Mouse (Mus musculus) cerebellum, adult 2 months (tissue): ENCODE measurements around the gene Them7. TPM values are rescaled to one million over a fixed set of nuclear protein-coding genes. Genes with fewer than 3 reads are reported as not detected.

ENCODE experiments used
- DNase-seq, 2 experiments: peaks; one replicate each; pipeline ENCODE4 v3.0.0; 2021
- H3K27ac ChIP-seq: fragments of 200-500 bp; 2 replicates; pipeline ENCODE4 v1.5.1; 2012; ENCODE audit warnings: low read length, control low read depth, inconsistent platforms; ENCODE audit not compliant: insufficient read depth
- H3K27me3 ChIP-seq: fragments of 200-500 bp; 2 replicates; pipeline ENCODE4 v1.6.1; 2012; ENCODE audit warnings: inconsistent platforms, mild to moderate bottlenecking, low read length, moderate library complexity; ENCODE audit not compliant: control insufficient read depth, insufficient read depth
- H3K4me1 ChIP-seq: fragments of 200-500 bp; 2 replicates; pipeline ENCODE4 v1.6.1; 2011; ENCODE audit warnings: low read length; ENCODE audit not compliant: control insufficient read depth, insufficient read depth
- H3K4me3 ChIP-seq: fragments of 200-500 bp; replicated peaks from 2 replicates; pipeline ENCODE3; 2011; ENCODE audit warnings: mild to moderate bottlenecking, low read depth, low read length, control low read depth; ENCODE audit not compliant: insufficient read depth
- CTCF ChIP-seq: fragments of 200-500 bp; IDR thresholded peaks from 2 replicates; pipeline ENCODE4 v1.5.1; 2011; ENCODE audit warnings: low read depth, mild to moderate bottlenecking, control low read depth, low read length, moderate library complexity, borderline replicate concordance; ENCODE audit not compliant: insufficient read depth
- POLR2A ChIP-seq: fragments of 200-500 bp; IDR thresholded peaks from 2 replicates; pipeline ENCODE4 v1.6.1; 2011; ENCODE audit warnings: low read length, control low read depth, borderline replicate concordance; ENCODE audit not compliant: insufficient read depth
- WGBS: fragments of 180-500 bp; shearing (Covaris S2); methylation state at CpG from one replicate; pipeline ENCODE4 v1.1.7; 2018; 5-methylcytosine and 5-hydroxymethylcytosine counted together
- polyA plus RNA-seq: library from polyadenylated mRNA; depleted of rRNA; stranded (reverse); fragments of >200 nt; gene quantifications from 2 replicates; pipeline ENCODE4 v1.2.3, GENCODE M21; 2012; rRNA removed

Gene Them7
- polyA plus RNA-seq, 1 experiment = 0.18 TPM

DNA sequence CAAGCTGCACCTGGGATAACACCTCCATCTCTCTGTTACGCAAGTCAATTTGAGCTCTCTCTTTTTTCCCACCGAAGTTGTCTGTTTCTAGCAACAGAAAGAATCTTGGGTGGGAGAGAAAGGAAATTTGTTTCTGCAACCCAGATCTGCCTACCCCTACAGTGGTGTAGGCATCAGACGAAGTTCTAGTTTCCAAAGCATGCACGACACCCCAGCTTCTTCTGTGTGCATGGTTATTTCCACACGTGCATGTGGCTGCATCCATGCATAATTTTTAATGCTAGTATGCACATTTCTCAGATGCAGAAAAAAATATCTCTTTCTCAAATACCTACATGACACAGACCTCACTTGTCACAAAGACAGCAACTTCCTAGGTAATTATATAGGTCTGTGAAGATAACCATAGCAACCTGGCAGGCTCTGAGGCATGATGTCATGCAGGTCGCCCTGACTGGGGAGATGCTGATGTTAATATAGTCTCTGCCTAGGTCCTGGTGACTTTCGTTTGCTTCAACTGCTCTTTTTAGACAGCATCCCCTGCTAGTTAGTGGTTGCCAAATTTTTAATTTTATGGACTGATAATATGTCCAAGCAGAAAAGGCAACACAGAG is 192.0 kb downstream of the Them7 start:
- H3K27ac ChIP-seq = no peak overlapping the region
- H3K4me1 ChIP-seq = peaks cover 3% of the 10 kb centered on the region
- DNase-seq = peak in 1 of 2 experiments; percentile 20
- no peaks in the 10 kb centered on the region for H3K27me3 ChIP-seq
- TF ChIP-seq CTCF (no peak), POLR2A (no peak)
- whole genome bisulfite sequencing = 52% methylated on average over 7 of the region's 7 CpGs
- H3K4me3 ChIP-seq = no peak overlapping the region

DNA sequence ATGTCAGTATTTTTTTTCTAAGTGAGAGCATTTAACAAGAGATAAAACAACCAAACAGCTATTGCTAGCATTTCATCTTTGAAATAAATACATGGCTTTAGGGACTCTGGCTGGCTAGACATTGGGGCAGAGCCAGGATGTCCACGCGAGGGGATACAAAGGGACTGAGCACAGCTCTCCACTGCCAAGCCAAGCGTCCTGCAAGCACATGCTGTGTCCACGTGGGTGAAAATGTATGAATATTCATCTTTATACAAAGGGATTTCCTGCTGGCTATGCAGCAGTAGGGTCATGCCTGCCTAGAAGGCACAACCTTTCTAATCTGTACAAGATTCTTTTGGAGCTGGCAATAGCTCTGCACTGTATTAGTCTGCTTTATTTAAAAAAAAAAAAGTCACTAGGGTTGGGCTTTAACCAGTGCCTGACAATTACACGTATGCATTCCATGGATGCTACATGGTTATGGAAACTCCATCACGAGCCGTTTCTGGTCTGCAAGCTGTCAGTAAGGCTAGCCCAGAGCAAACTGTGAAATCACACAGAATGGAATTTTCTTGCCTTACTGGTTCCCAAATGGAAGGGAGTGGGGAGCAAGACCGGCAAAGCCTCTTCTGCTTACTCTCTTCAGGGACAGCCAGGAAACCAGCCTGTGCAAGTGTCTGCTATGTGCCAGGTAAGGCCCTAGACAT is 192.7 kb downstream of the Them7 start:
- Histone ChIP-seq H3K27ac (no peak overlapping the region), H3K27me3 (no peaks in the 10 kb centered on the region), H3K4me3 (no peak overlapping the region), H3K4me1 (peaks cover 3% of the 10 kb centered on the region)
- peak in 1 of 2 experiments; percentile 20 for DNase-seq
- WGBS = 30% methylated on average over 8 of the region's 8 CpGs
- TF ChIP-seq POLR2A = no peak
- no peak for TF ChIP-seq CTCF

DNA sequence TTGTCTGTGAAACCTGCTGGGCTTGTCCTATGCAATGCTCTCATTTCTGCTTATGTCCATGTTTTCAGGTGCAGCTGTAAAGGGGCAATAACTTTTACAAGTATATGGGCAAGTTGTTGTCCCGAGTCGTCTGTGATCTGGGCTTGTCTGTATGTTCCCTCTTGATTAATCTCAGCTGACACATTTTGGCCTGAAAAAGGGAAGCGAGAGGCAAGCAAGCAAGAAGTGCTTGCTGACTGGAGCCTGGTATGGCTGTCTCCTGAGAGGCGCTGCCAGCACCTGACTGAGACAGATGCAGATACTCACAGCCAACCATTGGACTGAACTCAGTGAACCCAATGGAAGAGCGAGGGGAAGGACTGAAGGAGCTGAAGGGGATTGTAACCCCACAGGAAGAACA is 193.5 kb downstream of the Them7 start:
- Histone ChIP-seq H3K4me1 (peaks cover 3% of the 10 kb centered on the region), H3K27me3 (no peaks in the 10 kb centered on the region), H3K27ac (no peak overlapping the region), H3K4me3 (no peak overlapping the region)
- DNase-seq = no peak
- TF ChIP-seq CTCF = no peak
- TF ChIP-seq POLR2A = no peak
- WGBS = 67% methylated on average over 5 of the region's 5 CpGs

GRCm38 (mm10) chr2:105418629-105419227 is 194.6 kb downstream of the Them7 start:
- Histone ChIP-seq H3K27ac (no peak overlapping the region), H3K4me1 (peaks cover 3% of the 10 kb centered on the region), H3K4me3 (no peak overlapping the region), H3K27me3 (no peaks in the 10 kb centered on the region)
- TF ChIP-seq CTCF (no peak), POLR2A (no peak)
- WGBS = 93% methylated on average over 12 of the region's 12 CpGs
- no peak for DNase-seq

DNA sequence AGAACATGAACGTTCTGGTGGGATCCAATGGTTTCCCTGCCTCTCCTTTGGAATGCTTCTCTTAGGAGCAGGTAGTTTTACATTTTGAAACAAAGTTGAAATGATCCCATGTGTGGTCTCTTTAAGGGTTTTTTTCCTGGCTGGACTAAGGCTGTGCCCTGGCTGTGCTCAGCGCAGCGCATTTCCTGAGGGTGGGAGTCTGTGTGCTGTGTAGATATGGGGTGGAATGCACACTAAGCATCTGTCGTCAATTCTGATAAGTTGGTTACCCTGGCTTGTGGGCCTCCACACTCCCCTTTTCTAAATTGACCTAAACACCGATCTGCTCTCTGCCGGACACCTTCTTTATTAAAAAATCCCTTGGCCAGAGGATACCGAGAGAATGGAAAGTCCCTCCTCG is 203.3 kb downstream of the Them7 start:
- WGBS = 72% methylated on average over 8 of the region's 8 CpGs

GRCm38 (mm10) chr2:105428029-105428428 is 203.9 kb downstream of the Them7 start:
- H3K27me3 ChIP-seq = no peaks in the 10 kb centered on the region
- 2% methylated on average over 12 of the region's 12 CpGs for WGBS
- no peaks in the 10 kb centered on the region for H3K4me1 ChIP-seq
- H3K4me3 ChIP-seq = no peak overlapping the region
- DNase-seq = peak; percentile 54 to 61
- peak; percentile 85 for TF ChIP-seq CTCF
- no peak for TF ChIP-seq POLR2A
- H3K27ac ChIP-seq = no peak overlapping the region

More for the DNA sequence above, 203.3 kb downstream of the Them7 start:
- no peak for DNase-seq
- Histone ChIP-seq H3K4me3 (no peak overlapping the region), H3K4me1 (no peaks in the 10 kb centered on the region), H3K27me3 (no peaks in the 10 kb centered on the region), H3K27ac (no peak overlapping the region)
- no peak for TF ChIP-seq CTCF
- no peak for TF ChIP-seq POLR2A

- no peaks in the 10 kb centered on the region for H3K4me1 ChIP-seq
- no peak for DNase-seq
- no peak for TF ChIP-seq POLR2A
- TF ChIP-seq CTCF = no peak
- no peak overlapping the region for H3K4me3 ChIP-seq
- no peak overlapping the region for H3K27ac ChIP-seq
- H3K27me3 ChIP-seq = no peaks in the 10 kb centered on the region
- 18% methylated on average over 6 of the region's 6 CpGs for WGBS
Observed at GRCm38 (mm10) chr2:105428467-105428866, 204.3 kb downstream of the Them7 start.

Other genes starting within 250 kb of the Them7 start
- gene Eif3m, start 207.2 kb upstream of the Them7 start, polyA plus RNA-seq = 92.4 and 94.0 TPM in 2 replicates
- not detected in 2 replicates for gene Gm11060, start 132.3 kb upstream of the Them7 start, polyA plus RNA-seq
- gene Wt1, start 97.8 kb upstream of the Them7 start, polyA plus RNA-seq = 0.08 TPM in 1 of 2 replicates, not detected in the other
- 6.7 and 7.4 TPM in 2 replicates for gene Rcn1, start 175.0 kb downstream of the Them7 start, polyA plus RNA-seq